Mouse (Mus musculus): ENCODE measurements around the gene Ssh3. TPM values are rescaled to one million over a fixed set of nuclear protein-coding genes. Genes with fewer than 3 reads are reported as not detected.
A peak's percentile ranks its signal among the peaks of the same experiment; 100 is the strongest.
"Not testable (repeated sequence)": the region's sequence is repeated elsewhere in the genome, so short reads cannot be mapped to it uniquely, and the experiment has no call there.

The Ssh3 gene
- polyA plus RNA-seq, 2 experiments from 2014 or later: 8.1 to 15.9 TPM

DNA sequence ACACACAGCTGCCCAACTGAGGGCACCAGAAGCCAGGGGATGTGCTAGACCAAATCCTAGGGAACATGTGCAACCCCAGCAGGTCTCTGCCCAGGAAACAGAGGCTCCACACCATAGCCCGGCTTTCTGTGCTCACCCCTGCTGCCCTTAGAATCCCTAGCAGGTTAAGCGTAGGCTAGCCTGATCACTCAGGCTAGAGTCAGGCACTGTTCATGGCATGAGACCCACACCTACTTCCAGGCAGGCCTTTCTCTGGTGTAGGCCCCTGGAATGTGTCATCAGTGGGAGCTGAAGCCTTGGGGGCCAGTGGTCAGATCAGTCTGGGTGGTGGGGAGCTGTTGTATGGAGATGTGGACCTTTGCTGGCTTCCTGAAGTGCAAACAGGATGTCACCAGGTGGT is 27.6 kb upstream of the Ssh3 start:
- ATAC-seq: no peak

- ATAC-seq: no peak
Measured at GRCm38 (mm10) chr19:4295391-4295790, 26.4 kb upstream of the Ssh3 start.

- ATAC-seq: peak; percentile 79
Measured at GRCm38 (mm10) chr19:4294381-4295097, 25.6 kb upstream of the Ssh3 start.

- no peak for ATAC-seq
Measured at GRCm38 (mm10) chr19:4291161-4291560, 22.2 kb upstream of the Ssh3 start.

GRCm38 (mm10) chr19:4290749-4291148 is 21.8 kb upstream of the Ssh3 start:
- no peak for ATAC-seq

GRCm38 (mm10) chr19:4283653-4284052 is 14.7 kb upstream of the Ssh3 start:
- ATAC-seq: no peak

GRCm38 (mm10) chr19:4282898-4283553 is 14.0 kb upstream of the Ssh3 start, which contains the start of gene Ankrd13d:
Gene Ankrd13d, minus strand, starts transcription at chr19:4283137.
- ATAC-seq: peak; percentile 88

GRCm38 (mm10) chr19:4280425-4280824 is 11.4 kb upstream of the Ssh3 start:
- ATAC-seq: no peak

DNA sequence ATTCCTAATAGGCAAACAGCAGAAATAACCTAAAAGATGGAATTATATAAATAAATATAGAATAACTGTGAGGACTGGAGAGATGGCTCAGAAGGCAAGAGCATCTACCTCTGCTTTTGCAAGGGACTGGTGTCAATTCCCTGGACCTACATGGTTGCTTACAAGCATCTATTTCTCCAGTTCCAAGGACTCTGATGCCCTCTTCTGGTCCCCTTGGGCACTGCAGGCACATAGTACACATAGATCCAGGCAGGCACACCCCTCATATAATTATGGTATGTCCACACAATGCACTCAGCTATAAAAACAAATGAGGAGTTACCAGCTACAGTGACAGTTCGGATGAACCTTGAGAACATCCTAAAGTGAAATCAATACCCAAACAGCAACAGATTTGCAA is 10.5 kb upstream of the Ssh3 start:
- no peak for ATAC-seq

DNA sequence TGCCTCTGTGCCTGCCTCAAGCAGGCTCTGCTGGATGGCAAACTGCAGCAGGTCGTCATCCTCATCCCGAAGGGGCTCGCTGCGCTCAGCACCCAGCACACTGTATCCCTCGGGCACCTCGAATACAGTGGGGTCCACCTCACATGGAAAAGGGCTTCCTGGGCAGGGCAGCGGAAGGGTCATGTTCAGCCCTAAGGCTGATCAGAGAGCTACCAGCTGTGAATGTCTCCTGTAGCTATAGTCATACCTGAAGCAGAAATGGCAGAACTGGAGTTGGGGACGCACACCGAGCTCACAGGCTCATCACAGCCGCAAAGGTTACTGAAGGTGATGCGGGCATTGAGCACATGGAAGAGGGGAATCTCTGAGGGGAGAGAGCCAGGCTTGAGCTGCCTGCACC is 2.0 kb upstream of the Ssh3 start:
- ATAC-seq: no peak

GRCm38 (mm10) chr19:4270187-4270586 is 1.2 kb upstream of the Ssh3 start:
- ATAC-seq: no peak

DNA sequence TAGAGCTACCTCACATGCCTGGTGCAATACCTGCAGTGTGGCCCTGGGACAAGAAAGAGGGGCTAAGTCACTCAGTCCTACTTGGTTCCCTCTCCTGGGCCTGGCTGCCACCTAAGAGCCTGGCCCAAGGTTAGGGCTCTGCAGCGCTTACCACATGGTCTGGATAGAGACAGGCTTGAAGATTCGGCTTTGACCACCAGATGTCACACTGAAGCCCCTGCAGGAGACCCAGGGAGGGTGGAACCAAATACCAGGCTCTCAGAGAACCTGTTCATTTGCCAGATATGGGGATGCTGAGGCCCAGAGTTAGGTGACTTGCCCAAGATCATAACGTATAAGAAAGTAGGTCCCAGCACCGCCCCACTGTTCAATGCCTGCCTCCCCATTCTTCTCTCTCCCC is 3.0 kb downstream of the Ssh3 start:
- ATAC-seq: no peak

GRCm38 (mm10) chr19:4264171-4264780 is 4.7 kb downstream of the Ssh3 start:
- ATAC-seq: no peak

DNA sequence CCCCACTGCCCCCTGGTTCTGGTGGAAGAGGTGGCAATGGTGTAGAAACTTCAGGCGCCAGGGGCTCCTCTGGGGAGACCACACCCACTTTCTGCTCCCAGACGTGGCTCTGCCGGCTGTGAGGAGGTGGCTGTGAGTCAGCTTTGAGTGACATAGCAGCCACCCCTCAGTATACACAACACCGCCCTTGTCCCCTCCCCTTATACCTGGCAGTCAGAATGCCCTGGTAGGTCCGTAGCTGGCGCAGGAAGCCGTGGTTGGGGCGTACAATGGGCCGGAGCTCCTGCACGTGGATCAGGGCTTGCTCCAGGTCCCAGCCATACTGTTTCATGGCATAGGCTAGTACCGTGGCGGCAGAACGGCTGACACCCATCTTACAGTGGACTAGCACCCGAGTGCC is 5.3 kb downstream of the Ssh3 start:
- no peak for ATAC-seq

DNA sequence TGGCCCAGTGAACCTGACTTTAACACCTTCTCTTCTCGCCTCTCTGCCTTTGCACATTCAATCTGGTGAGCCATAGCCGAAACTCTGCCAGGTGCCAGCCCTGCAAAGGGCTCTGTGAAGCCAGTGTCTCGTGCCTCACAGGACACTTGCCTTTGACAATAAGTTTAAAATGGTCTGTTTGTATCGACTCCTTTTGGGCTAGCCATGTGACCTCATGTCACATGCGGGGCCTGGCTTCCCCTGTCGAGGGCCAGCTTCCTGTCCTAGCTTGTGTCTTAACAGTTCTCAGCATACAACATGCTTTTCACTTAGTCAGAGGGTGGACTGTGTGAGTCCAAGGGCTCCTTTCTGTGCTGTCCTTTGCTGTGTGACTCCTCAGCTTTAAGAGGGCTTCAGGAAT is 6.2 kb downstream of the Ssh3 start:
- no peak for ATAC-seq

GRCm38 (mm10) chr19:4261038-4261698 is 7.8 kb downstream of the Ssh3 start:
- ATAC-seq: no peak

- ATAC-seq: no peak
Measured at GRCm38 (mm10) chr19:4257897-4258252, 11.1 kb downstream of the Ssh3 start.

DNA sequence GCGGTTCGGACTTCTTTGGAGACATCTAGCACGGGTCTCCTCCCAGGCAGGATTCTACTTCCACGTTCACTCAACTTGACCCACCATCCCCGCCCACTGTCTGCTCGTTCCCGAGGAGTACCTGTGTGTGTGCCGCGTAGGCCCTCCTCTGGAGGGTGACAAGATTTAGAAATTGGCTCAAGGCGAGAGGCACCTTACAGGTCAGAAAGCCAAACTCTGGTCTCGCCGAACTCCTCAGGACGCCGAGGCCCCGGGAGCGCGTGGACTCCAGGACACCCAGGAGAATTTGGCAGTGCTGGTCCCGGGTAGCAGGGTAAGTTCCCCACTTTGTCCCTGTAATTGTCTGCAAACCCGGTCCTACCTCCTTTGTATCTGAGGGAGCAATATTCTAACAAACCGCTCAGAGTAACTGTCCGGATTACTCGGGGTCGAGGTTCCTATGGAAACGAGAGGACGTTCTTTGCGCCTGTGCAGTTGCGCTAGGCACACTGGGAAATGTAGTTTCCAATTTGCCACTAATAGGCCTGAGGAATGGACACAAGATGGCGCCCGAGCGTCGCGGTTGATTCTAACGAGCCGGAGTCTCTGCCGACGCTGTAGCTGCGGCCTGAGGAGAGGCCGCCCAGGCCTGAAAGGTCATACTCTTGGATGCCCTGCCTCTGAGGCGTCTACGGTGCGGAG is 11.6 kb downstream of the Ssh3 start:
- peak; percentile 95 for ATAC-seq

DNA sequence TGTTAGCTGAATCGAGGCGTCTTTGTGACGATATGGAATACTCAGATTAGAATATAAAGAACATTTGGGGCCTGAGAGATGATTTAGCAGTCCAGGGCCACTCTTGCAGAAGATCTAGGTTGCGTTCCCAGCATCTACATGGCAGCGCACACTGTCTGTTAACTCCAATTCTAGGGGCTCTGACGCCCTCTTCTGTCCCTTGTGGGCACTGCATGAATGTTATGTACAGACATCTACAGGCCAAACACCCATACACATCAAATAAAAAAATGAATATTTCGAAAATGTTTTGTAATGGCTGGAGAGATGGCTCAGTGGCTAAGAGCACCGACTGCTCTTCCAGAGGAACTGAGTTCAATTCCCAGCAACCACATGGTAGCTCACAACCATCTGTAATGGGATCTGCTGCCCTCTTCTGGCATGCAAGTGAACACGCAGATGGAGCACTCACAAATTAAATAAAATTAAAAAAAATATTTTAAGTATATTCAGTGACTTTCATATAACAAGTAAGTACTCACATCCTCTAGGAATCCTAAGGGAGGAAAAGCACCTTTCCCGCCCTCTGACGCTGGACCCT is 13.3 kb downstream of the Ssh3 start:
- ATAC-seq: no peak

DNA sequence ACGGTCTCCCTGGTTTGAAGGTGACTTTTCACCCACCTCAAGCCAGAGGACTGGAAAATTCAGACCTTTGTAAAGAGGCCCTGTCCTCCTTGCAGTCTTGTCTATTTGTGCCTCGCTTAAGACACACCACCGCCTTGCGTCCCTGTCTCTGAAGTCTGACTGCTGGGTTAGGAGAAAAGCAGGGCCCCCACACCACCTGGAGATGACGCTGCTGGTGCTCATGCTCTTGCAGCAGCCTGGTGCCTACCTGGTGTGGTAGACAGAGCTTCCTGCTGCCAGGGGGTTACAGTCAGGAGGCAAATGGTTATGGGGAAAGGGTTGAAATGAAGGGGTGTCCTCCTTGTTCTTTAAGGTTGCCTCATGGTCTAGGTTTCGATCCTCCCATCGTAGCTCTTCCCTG is 14.8 kb downstream of the Ssh3 start:
- ATAC-seq: no peak

- not testable (repeated sequence) for ATAC-seq
Measured at GRCm38 (mm10) chr19:4248683-4249082, 20.3 kb downstream of the Ssh3 start.

GRCm38 (mm10) chr19:4247010-4247409 is 22.0 kb downstream of the Ssh3 start:
- no peak for ATAC-seq

DNA sequence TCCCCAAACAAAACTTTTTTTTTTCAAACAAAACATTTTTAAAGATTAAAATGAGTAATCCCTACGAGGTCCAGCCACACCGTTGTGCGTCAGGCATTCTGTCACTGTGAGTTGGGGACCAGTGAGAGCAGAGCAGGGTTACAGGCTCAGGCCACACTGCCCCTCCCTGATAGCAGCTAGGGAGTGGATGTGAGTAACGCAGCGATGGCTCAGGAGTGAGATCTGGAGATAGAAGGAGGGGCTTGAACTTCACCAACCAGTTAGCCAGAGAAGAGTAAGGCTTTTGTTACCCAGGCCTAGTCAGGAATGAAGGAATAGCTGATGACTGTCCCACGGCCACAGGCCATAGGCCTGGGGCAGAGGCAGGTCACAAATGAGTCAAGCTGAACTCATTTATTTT is 24.2 kb downstream of the Ssh3 start:
- ATAC-seq: no peak

Measured in CD4-positive, CD25-positive, alpha-beta regulatory T cell, adult 4 months (primary cell).